Mouse (Mus musculus) small intestine, adult 2 months (tissue): ENCODE results near the gene Npsr1.

Source experiments
- CTCF ChIP-seq: fragments of 200-500 bp; IDR thresholded peaks from 2 replicates; pipeline ENCODE4 v1.5.1; 2012; ENCODE audit warnings: low read depth, mild to moderate bottlenecking, control low read depth, inconsistent platforms, low read length, moderate library complexity, mixed read lengths; ENCODE audit not compliant: insufficient replicate concordance, insufficient read length; ENCODE audit errors: extremely low read depth
- POLR2A ChIP-seq: fragments of 200-500 bp; IDR thresholded peaks from 2 replicates; pipeline ENCODE4 v1.6.1; 2012; ENCODE audit warnings: low read depth, mild to moderate bottlenecking, control low read depth, inconsistent platforms, low read length, moderate library complexity

GRCm38 (mm10) chr9:24190261-24190588, 92.4 kb downstream of the Npsr1 start:
- no peak for TF ChIP-seq CTCF
- TF ChIP-seq POLR2A = no peak
